Mouse (Mus musculus) kidney, embryonic 14.5 days (tissue): ENCODE results near the gene Surf6. TPM values are rescaled to one million over a fixed set of nuclear protein-coding genes. Genes with fewer than 3 reads are reported as not detected.

Source experiments
- ATAC-seq: fragments of 200-750 bp; cut with Nextera tagmentation; 2 replicates; pipeline ENCODE4 v1.8.0; 2017; ENCODE audit warnings: moderate number of reproducible peaks, mild to moderate bottlenecking, moderate TSS enrichment, moderate library complexity; ENCODE audit not compliant: low FRiP score, low TSS enrichment
- H3K27ac ChIP-seq: fragments of 300-500 bp; sonication (generic); 2 replicates; pipeline ENCODE4 v1.5.1; 2014; ENCODE audit warnings: low read depth, mild to moderate bottlenecking, low read length, moderate library complexity, mixed read lengths
- H3K27me3 ChIP-seq: fragments of 300-500 bp; sonication (generic); 2 replicates; pipeline ENCODE4 v1.6.1; 2014; ENCODE audit warnings: mild to moderate bottlenecking, low read length; ENCODE audit not compliant: control insufficient read depth, insufficient read depth
- H3K36me3 ChIP-seq: fragments of 300-500 bp; sonication (generic); 2 replicates; pipeline ENCODE4 v1.6.1; 2014; ENCODE audit warnings: low read length, mixed read lengths; ENCODE audit not compliant: control insufficient read depth, insufficient read depth
- H3K4me1 ChIP-seq: fragments of 300-500 bp; sonication (generic); 2 replicates; pipeline ENCODE4 v1.6.1; 2014; ENCODE audit warnings: low read length, mixed read lengths; ENCODE audit not compliant: control insufficient read depth, insufficient read depth
- H3K4me2 ChIP-seq: fragments of 300-500 bp; sonication (generic); replicated peaks from 2 replicates; pipeline ENCODE4 v1.6.1; 2014; ENCODE audit warnings: low read depth, mild to moderate bottlenecking, low read length
- H3K4me3 ChIP-seq: fragments of 300-500 bp; sonication (generic); 2 replicates; pipeline ENCODE4 v1.5.1; 2014; ENCODE audit warnings: mild to moderate bottlenecking, low read length
- H3K9ac ChIP-seq: fragments of 300-500 bp; sonication (generic); 2 replicates; pipeline ENCODE4 v1.6.1; 2014; ENCODE audit warnings: low read depth, mild to moderate bottlenecking, low read length, moderate library complexity
- H3K9me3 ChIP-seq: fragments of 300-500 bp; sonication (generic); 2 replicates; pipeline ENCODE4 v1.6.1; 2016; ENCODE audit warnings: low read length; ENCODE audit not compliant: control insufficient read depth
- WGBS: fragments of 180-500 bp; shearing (Covaris S2); extraction: QIAGEN DNeasy Blood & Tissue Kit; methylation state at CpG from one replicate; pipeline ENCODE4 v1.1.7; 2014; 5-methylcytosine and 5-hydroxymethylcytosine counted together
- polyA plus RNA-seq: library from polyadenylated mRNA; unstranded; fragments of >200 nt; fragmentation: Nextera tagmentation; extraction: Ambion mirVana; gene quantifications from 2 replicates; pipeline ENCODE4 v1.2.1, GENCODE M21; 2014

The Surf6 gene
- polyA plus RNA-seq = 14.6 and 19.0 TPM in 2 replicates

- H3K4me1 ChIP-seq = peaks cover 16% of the 10 kb centered on the region; the same call in 1 of the 2 replicates
- no peaks in the 10 kb centered on the region for H3K27me3 ChIP-seq
- no peaks in the 10 kb centered on the region for H3K9me3 ChIP-seq
- H3K4me3 ChIP-seq = peak within 1 kb of the TSS; percentile 81
- peak within 1 kb of the TSS; percentile 71 for H3K4me2 ChIP-seq
- H3K9ac ChIP-seq = peak within 1 kb of the TSS; percentile 80
- H3K36me3 ChIP-seq = peaks cover 57% of the 10 kb centered on the region
- ATAC-seq = peak; percentile 95
- under 1% methylated on average over 41 of the region's 41 CpGs for WGBS
- peak within 1 kb of the TSS; percentile 78 for H3K27ac ChIP-seq
Observed at GRCm38 (mm10) chr2:26902467-26903220, at the start of gene Surf6. Surf6 (minus strand) TSS chr2:26902879.

GRCm38 (mm10) chr2:26952193-26952592, 49.5 kb upstream of the Surf6 start:
- peaks cover 69% of the 10 kb centered on the region for H3K36me3 ChIP-seq
- H3K27me3 ChIP-seq = no peaks in the 10 kb centered on the region
- no peak overlapping the region for H3K9ac ChIP-seq
- no peak overlapping the region for H3K4me3 ChIP-seq
- no peaks in the 10 kb centered on the region for H3K4me1 ChIP-seq
- no peaks in the 10 kb centered on the region for H3K9me3 ChIP-seq
- no peak for ATAC-seq
- no peak overlapping the region for H3K27ac ChIP-seq
- 93% methylated on average over 4 of the region's 4 CpGs for WGBS
- H3K4me2 ChIP-seq = no peak overlapping the region

GRCm38 (mm10) chr2:26951346-26951905, 48.7 kb upstream of the Surf6 start:
- ATAC-seq = no peak
- WGBS = 86% methylated on average over 8 of the region's 8 CpGs
- Histone ChIP-seq H3K4me2 (no peak overlapping the region), H3K4me1 (no peaks in the 10 kb centered on the region), H3K4me3 (no peak overlapping the region), H3K9ac (no peak overlapping the region), H3K27me3 (no peaks in the 10 kb centered on the region), H3K9me3 (no peaks in the 10 kb centered on the region), H3K27ac (no peak overlapping the region), H3K36me3 (peaks cover 63% of the 10 kb centered on the region)

- peaks cover 53% of the 10 kb centered on the region for H3K36me3 ChIP-seq
- H3K4me1 ChIP-seq = no peaks in the 10 kb centered on the region
- H3K9me3 ChIP-seq = no peaks in the 10 kb centered on the region
- H3K27ac ChIP-seq = no peak overlapping the region
- no peak overlapping the region for H3K4me3 ChIP-seq
- no peak overlapping the region for H3K9ac ChIP-seq
- 93% methylated on average over 2 of the region's 2 CpGs for WGBS
- no peaks in the 10 kb centered on the region for H3K27me3 ChIP-seq
- H3K4me2 ChIP-seq = no peak overlapping the region
- no peak for ATAC-seq
Observed at GRCm38 (mm10) chr2:26950411-26950810, 47.7 kb upstream of the Surf6 start.

GRCm38 (mm10) chr2:26943253-26943652, 40.6 kb upstream of the Surf6 start:
- Histone ChIP-seq H3K27me3 (no peaks in the 10 kb centered on the region), H3K4me1 (no peaks in the 10 kb centered on the region), H3K9me3 (no peaks in the 10 kb centered on the region), H3K4me3 (no peak overlapping the region), H3K36me3 (0 out of 2 replicates have a peak, but pooled peaks cover 3% of the 10 kb centered on the region), H3K4me2 (no peak overlapping the region), H3K27ac (no peak overlapping the region), H3K9ac (no peak overlapping the region)
- no peak for ATAC-seq
- WGBS = 85% methylated on average over 3 of the region's 3 CpGs

GRCm38 (mm10) chr2:26941539-26941938, 38.9 kb upstream of the Surf6 start:
- Histone ChIP-seq H3K9me3 (no peaks in the 10 kb centered on the region), H3K4me3 (no peak overlapping the region), H3K27ac (no peak overlapping the region), H3K27me3 (no peaks in the 10 kb centered on the region), H3K9ac (no peak overlapping the region), H3K4me1 (no peaks in the 10 kb centered on the region), H3K36me3 (no peaks in the 10 kb centered on the region), H3K4me2 (no peak overlapping the region)
- 37% methylated on average over 5 of the region's 5 CpGs for WGBS
- no peak for ATAC-seq

- no peak overlapping the region for H3K4me2 ChIP-seq
- H3K4me3 ChIP-seq = no peak overlapping the region
- no peaks in the 10 kb centered on the region for H3K9me3 ChIP-seq
- H3K27ac ChIP-seq = no peak overlapping the region
- WGBS = 71% methylated on average over 1 of the region's 1 CpGs
- no peak for ATAC-seq
- H3K4me1 ChIP-seq = peaks cover 6% of the 10 kb centered on the region; the same call in 1 of the 2 replicates
- H3K27me3 ChIP-seq = no peaks in the 10 kb centered on the region
- no peak overlapping the region for H3K9ac ChIP-seq
- 0 out of 2 replicates have a peak, but pooled peaks cover 1% of the 10 kb centered on the region for H3K36me3 ChIP-seq
Observed at GRCm38 (mm10) chr2:26936425-26936824, 33.7 kb upstream of the Surf6 start.

- H3K4me2 ChIP-seq = no peak overlapping the region
- no peak overlapping the region for H3K9ac ChIP-seq
- no peak for ATAC-seq
- H3K9me3 ChIP-seq = no peaks in the 10 kb centered on the region
- WGBS = 95% methylated on average over 2 of the region's 2 CpGs
- H3K27ac ChIP-seq = no peak overlapping the region
- no peaks in the 10 kb centered on the region for H3K27me3 ChIP-seq
- H3K4me1 ChIP-seq = peaks cover 16% of the 10 kb centered on the region; the same call in 1 of the 2 replicates
- no peak overlapping the region for H3K4me3 ChIP-seq
- H3K36me3 ChIP-seq = peaks cover 12% of the 10 kb centered on the region
Observed at GRCm38 (mm10) chr2:26935286-26935685, 32.6 kb upstream of the Surf6 start.
